Mouse (Mus musculus) stomach, postnatal 0 days (tissue): ENCODE measurements at regions not wholly inside any gene's neighbourhood (a gene's known extent, or its start where the extent isn't known, plus 50 kb on each side); places are given as distances from the start of the nearest gene placed in this dataset.

Source experiments
- ATAC-seq: fragments of 200-750 bp; cut with Nextera tagmentation; 2 replicates; pipeline ENCODE4 v1.8.0; 2017; ENCODE audit not compliant: low FRiP score, low TSS enrichment
- DNase-seq: peaks from one replicate; pipeline ENCODE4 v3.0.0-alpha.2; 2016; ENCODE audit warnings: low spot score
- H3K27ac ChIP-seq: fragments of 300-500 bp; sonication (generic); replicated peaks from 2 replicates; pipeline ENCODE4 v1.5.1; 2014; ENCODE audit warnings: mild to moderate bottlenecking, control low read depth
- H3K27me3 ChIP-seq: fragments of 300-500 bp; sonication (generic); 2 replicates; pipeline ENCODE4 v1.6.1; 2014; ENCODE audit warnings: low read length; ENCODE audit not compliant: control insufficient read depth, insufficient read depth
- H3K36me3 ChIP-seq: fragments of 300-500 bp; sonication (generic); 2 replicates; pipeline ENCODE4 v1.6.1; 2014; ENCODE audit warnings: low read length, mixed read lengths; ENCODE audit not compliant: control insufficient read depth, insufficient read depth
- H3K4me1 ChIP-seq: fragments of 300-500 bp; sonication (generic); replicated peaks from 2 replicates; pipeline ENCODE4 v1.6.1; 2014; ENCODE audit warnings: antibody characterized with exemption; ENCODE audit not compliant: control insufficient read depth, insufficient read depth
- H3K4me2 ChIP-seq: fragments of 300-500 bp; sonication (generic); replicated peaks from 2 replicates; pipeline ENCODE4 v1.6.1; 2014; ENCODE audit warnings: low read depth, mild to moderate bottlenecking, control low read depth, moderate library complexity
- H3K4me3 ChIP-seq: fragments of 300-500 bp; sonication (generic); 2 replicates; pipeline ENCODE4 v1.5.1; 2014; ENCODE audit warnings: low read depth, low read length, control low read depth
- H3K9ac ChIP-seq: fragments of 300-500 bp; sonication (generic); 2 replicates; pipeline ENCODE4 v1.6.1; 2014; ENCODE audit warnings: mild to moderate bottlenecking, low read length, control low read depth, mixed read lengths
- H3K9me3 ChIP-seq: fragments of 300-500 bp; sonication (generic); 2 replicates; pipeline ENCODE4 v1.6.1; 2016; ENCODE audit warnings: low read length; ENCODE audit not compliant: control insufficient read depth
- CTCF ChIP-seq: IDR thresholded peaks from 2 replicates; pipeline ENCODE4 v1.5.1; 2016; ENCODE audit warnings: antibody characterized with exemption, low read depth, mild to moderate bottlenecking, moderate library complexity
- EP300 ChIP-seq: optimal IDR thresholded peaks from 2 replicates; pipeline ENCODE3; 2016; ENCODE audit warnings: antibody characterized with exemption
- WGBS: fragments of 180-500 bp; shearing (Covaris S2); extraction: QIAGEN DNeasy Blood & Tissue Kit; methylation state at CpG from one replicate; pipeline ENCODE4 v1.1.7; 2014; 5-methylcytosine and 5-hydroxymethylcytosine counted together

DNA sequence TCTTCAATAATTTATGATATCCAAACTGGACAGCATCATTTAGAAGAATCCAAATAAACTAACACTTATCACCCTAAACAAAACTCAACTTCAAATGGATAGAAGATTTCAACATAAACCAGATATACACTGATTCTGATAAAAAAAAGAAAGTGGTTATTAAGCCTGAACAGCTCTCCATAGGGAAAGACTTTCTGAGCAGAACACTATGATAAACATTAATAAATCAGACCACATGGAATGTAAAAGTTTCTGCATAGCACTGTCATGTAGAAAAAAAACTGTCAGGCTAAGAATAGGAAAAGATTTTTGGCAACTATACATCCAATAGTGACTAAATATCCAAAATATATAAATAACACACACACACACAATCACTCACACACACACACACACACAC, 1684.3 kb downstream of the D3Ertd751e start:
- TF ChIP-seq EP300 (no peak), CTCF (no peak)
- Histone ChIP-seq H3K4me3 (no peak overlapping the region), H3K9me3 (no peaks in the 10 kb centered on the region), H3K9ac (no peak overlapping the region), H3K4me1 (no peaks in the 10 kb centered on the region), H3K36me3 (no peaks in the 10 kb centered on the region), H3K27ac (no peak overlapping the region), H3K27me3 (no peaks in the 10 kb centered on the region), H3K4me2 (no peak overlapping the region)
- DNase-seq = no peak
- ATAC-seq = no peak

DNA sequence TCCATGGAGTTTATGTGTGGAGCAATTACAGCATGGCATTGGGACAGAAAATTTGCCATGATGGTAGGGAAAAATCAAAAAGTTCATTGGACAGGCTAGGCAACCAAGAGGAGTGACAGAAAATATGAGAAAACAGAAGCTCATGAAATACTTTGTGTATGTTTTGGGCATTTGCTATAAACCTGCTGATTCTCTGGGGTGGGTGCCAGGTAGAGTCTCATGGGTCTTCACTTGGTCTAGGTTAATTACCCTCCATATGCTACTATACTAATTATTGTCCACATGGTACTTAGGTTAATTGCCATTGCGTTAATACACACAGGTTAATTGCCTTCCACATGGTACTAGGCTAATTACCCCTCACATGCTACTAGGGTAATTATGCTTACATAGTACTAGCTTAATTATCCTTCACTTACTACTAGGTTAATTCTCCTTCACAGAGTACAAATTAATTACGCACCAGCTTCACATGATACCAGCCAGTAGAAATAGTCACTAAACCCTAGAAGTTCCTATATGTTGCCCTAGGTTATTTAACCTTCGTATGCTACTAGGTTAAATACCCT, 1719.2 kb downstream of the D3Ertd751e start:
- Histone ChIP-seq H3K4me3 (no peak overlapping the region), H3K27ac (no peak overlapping the region), H3K4me2 (no peak overlapping the region), H3K9me3 (no peaks in the 10 kb centered on the region), H3K27me3 (no peaks in the 10 kb centered on the region), H3K4me1 (no peaks in the 10 kb centered on the region), H3K9ac (no peak overlapping the region), H3K36me3 (no peaks in the 10 kb centered on the region)
- WGBS = 86% methylated on average over 3 of the region's 3 CpGs
- DNase-seq (no peak), ATAC-seq (no peak)
- TF ChIP-seq EP300 (no peak), CTCF (no peak)
